Mouse (Mus musculus) cerebellum, adult 9-10 months (tissue): Measurements from ENCODE around the gene Deaf1.

Experiments used
- DNase-seq: peaks from one replicate; pipeline ENCODE4 v3.0.0; 2022

The Deaf1 gene

GRCm38 (mm10) chr7:141293852-141294471, 33.5 kb downstream of the Deaf1 start:
- DNase-seq = no peak

DNA sequence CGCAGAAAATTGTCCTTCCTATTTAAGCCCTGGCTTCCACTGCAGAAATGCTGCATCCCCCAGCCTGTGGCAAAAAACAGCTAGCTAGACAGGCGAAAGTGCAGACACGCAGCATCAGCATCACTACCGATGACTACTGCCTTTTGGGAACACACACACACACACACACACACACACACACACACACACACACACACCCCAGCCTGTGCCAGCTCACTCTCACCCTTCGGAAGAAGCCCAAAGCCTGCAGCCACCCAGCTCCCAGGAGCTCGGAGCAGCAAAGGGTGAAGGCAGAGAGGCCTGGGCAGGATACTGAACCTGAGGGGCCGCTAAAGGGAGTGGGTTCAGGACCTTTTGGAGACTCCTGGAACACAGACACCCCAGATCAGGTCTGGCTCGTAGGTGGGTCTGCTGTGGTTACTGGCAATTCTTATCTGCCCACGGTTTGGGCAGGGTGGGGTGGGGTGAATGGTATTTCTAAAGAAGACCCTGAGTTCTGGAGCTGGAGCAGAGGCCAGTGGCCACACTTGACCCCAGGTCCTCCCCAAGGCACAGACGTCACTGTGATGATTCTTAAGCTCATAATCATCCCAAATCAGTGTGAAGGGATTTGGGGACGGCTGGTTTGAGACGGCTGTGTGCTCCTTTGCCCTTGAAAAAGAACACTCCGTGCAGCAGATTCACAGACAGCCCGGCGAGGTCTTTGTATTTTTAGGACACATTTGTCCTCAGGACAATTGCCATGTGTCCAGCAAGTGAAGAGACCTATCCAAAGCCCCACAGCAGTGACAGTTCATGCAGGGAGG, 34.7 kb downstream of the Deaf1 start:
- DNase-seq = no peak

- DNase-seq = no peak
Measured at GRCm38 (mm10) chr7:141291921-141292582, 35.4 kb downstream of the Deaf1 start, which contains the start of gene Drd4. TSS of gene Drd4 (plus strand) at chr7:141292006.

DNA sequence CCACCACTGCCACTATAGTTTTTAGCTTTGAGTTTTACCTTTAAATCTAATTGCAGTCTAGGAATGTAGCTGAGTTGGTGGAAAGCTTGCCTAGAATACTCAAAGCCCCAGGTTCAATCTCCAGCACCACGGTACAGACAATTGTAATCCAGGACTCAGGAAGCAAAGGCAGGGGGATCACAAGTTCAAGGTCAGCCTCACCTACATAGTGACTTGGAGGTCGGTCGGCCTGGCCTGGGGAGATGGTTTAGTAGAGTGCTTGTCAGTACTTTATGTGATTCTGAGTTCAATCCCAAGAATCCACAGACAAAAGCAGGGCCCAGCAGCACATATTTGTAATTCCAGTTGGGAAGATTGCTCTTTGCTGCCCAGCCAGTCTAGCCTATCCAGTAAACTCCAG, 39.4 kb downstream of the Deaf1 start:
- DNase-seq = no peak

- DNase-seq = no peak
Measured at GRCm38 (mm10) chr7:141282756-141283155, 44.7 kb downstream of the Deaf1 start.

- no peak for DNase-seq
Measured at GRCm38 (mm10) chr7:141281442-141281841, 46.0 kb downstream of the Deaf1 start.

DNA sequence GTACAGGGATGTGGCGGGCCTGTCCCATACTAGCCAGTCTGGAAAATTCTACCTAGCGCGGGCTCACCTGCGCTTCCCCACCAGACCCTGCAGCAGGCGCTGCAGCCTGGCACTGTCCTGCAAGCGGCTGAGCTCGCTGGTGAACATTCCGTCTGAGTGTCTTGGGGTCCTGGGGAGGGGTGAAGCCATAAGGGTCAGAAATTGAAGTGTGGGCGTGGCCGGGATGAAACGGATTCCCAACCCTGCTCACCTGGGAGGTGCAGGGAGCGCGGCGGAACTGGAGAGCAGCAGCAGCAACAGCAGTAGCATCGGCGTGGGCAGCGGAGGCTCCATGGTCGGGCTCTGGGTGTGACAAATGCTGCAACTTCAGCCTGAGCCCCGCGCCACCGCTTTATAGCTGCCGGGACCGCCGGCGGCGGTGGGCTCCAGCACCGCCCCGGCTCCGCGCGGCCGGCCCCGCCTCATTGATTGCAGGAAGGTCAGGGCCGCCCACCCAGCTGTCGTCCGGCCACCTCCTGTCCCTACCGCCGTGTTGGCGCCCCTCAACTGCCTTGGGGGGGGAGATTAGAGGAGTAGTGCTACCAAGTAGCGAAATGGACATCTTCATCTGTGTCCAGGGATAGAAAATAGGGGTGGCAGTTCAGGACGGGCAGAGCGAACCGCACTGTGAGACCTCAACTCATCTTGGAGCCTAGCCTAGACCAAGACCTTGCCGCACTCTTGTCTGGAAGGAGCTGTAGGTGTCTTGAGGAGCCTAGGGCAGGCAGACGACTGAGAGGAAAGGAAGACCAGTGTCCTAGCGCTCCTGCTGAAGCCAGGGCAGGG, 48.5 kb downstream of the Deaf1 start, which contains the start of gene Sct:
Sct (minus strand) TSS at position 368 of the 825 bp plus-strand sequence.
- DNase-seq = peak; percentile 63

- no peak for DNase-seq
Measured at GRCm38 (mm10) chr7:141277701-141278678, 49.5 kb downstream of the Deaf1 start.

DNA sequence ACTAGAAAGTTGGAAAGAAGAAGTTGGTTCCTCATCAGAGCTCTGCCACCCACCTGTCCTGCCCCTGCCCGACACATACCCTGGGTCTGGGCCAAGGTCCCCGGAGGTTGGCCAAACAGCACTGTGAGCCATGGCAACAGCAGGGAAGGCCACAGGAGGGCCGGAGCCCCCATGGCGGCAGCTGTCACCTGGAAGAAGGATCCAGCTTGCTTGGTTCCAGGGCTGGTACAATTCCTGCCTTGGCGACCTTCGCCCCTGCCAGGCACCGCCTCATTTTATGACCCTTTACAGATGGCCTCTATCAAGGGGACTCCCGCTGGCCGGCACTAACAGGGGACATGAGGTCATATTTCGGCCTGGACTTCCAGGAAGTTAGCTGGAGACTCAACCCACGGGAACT, 50.9 kb downstream of the Deaf1 start, which contains the start of gene Cdhr5:
Cdhr5 (minus strand) TSS at position 241 of the 400 bp plus-strand sequence.
- no peak for DNase-seq

DNA sequence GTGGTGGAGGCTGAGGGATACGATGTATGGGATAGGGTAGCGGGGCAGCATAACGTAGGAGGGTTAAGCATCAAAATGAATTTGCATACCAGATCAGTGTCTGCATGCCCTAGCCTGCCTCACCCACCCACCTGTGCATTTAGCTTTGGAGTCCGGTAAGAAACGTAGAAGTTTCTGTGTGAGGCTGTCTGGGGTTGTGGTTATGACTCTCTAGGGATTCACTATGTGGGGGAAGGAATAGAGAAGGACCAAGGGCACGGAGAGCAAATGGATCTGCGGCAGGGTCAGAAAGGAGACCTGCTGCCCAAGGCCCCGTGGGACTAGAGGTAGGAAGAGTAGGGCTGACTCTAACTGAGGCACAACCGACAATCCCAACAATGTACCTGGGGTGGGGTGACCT, 52.1 kb downstream of the Deaf1 start:
- no peak for DNase-seq

DNA sequence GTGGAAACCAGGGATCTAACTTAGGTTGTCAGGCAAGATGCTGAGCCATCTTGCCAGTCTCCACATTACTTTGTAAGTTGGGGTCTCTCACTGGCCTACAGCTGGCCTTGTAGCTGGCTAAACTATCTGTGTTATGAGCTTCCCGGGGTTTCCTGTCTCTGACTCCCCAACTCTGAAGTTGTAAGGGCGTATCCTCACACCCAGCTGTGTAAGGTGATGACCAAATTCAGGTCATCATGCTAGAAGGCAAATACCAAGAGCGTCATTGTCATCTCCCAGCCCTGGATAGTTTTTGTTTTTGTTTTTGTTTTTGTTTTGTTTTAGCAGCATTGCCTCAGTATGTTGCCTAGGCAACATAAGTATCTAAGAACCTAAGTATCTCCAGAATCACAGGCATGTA, 56.9 kb downstream of the Deaf1 start:
- no peak for DNase-seq

GRCm38 (mm10) chr7:141269273-141269545, 58.3 kb downstream of the Deaf1 start:
- no peak for DNase-seq

DNA sequence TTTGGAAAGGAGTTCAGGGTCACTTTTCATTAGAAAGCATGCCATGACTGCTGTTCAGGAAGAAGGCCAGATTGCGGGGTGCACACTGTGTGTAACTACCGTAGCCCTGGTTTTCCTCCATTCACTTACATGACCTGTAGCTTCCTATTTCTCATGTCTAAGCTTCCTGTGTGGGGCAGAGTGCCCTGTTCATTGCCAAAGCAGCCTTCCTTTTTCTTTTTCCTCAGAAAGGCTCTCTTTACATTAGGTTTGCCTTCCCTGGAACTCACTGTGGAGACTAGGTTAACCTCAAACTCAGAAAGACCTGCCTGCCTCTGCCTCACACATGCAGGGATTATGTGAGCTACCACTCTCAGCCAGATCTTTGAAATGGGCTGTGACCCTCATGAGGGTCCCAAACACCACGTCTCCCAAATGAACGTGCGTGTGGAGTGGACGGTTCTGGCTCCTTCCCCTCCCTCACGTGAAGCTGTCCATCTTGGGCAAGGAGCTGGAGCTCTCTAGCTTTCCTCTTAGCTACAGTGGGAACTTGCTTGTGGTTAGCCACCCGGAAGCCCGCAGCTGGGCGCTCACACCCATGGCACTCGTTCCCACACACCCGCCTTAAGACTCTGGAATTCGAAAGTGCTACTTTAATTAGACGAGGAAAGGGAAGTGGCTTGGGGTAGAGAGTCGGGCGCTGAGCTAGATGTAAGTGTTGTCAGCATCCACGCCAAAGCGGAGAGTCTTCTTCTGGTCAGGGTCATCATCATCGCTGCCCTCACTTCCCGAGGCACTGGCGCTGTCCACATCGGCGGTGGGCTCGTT, 58.8 kb downstream of the Deaf1 start:
- DNase-seq = no peak

GRCm38 (mm10) chr7:141265739-141266561, 61.5 kb downstream of the Deaf1 start, which contains the start of gene Irf7:
TSS of gene Irf7 (minus strand) at chr7:141266481.
- DNase-seq = peak; percentile 41

GRCm38 (mm10) chr7:141265411-141265738, 62.1 kb downstream of the Deaf1 start:
- no peak for DNase-seq

DNA sequence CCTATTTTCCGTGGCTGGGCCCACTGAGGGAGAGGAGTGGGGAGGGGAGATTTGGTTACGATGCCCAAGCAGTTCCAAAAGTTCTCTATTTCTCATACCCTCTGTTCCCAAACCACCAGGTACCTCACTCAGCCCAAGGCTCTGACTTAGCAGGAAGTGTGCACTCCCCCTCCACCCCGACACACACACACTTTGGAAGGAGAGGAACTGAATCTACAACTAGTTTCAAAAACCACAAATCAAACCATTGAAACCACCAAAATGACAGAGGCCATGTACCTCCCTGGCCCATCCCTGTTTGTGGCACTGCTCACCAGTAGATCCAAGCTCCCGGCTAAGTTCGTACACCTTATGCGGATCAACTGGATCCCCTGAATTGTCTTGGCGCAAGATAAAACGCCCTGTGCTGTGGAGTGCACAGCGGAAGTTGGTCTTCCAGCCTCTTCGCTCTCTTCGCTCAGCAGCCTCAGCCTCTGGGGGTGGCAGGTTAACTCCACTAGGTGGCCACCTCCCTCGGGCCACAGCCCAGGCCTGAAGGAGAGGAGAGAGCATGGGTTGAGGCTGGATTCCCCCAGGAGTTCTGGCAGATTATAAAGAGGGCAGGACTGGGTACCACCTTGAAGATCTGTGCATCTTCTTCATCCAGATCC, 62.6 kb downstream of the Deaf1 start:
- DNase-seq = no peak

DNA sequence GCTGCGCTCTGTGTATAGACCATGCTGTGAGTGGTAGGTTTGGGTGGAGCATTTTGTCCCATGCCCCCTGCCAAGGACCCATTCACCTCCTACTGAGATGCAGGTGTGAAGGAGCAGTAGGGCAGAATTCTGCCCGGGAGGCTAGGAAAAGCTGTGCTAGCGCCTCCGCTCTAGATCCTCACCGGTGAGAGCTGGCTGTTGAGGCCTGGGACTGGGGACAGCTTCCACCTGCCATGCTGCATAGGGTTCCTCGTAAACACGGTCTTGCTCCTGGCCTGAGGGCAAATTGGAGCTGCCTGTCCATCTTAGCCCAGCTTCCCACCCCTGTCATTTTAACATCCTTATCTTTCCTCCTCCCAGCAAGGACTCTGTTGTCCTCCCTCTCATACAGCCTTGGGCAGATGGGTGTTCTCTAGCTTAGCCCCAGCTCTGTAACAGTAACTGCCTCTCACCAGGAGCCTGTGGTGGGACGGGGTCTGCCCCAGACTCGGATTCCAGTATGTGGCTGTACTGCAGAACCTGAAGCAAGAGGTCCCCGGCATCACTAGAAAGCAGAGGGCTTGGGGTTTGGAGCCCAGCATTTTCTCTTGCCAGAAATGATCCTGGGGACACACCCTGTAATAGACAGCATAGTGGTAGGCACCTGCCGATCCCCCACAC, 63.3 kb downstream of the Deaf1 start:
- no peak for DNase-seq

DNA sequence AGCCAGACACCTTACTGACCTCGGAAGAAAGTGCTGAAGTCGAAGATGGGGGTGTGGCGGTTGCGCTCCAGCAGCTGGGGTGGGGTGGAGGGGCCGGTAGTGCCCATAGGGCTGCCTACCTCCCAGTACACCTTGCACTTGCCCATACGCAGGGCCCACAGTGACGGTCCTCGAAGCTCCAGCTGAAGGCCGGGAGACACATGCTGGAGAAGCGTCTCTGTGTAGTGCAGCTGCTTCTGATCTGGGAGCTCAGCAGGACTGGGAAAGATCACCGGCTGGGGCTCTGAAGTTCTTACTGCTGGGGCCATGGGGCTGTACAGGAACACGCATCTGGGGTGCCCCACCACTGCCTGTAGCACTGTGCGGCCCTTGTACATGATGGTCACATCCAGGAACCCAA, 63.9 kb downstream of the Deaf1 start:
- no peak for DNase-seq

- no peak for DNase-seq
Measured at GRCm38 (mm10) chr7:141261480-141261879, 66.0 kb downstream of the Deaf1 start.
